Mouse (Mus musculus): Measurements from ENCODE around the gene Cmpk1. TPM values are rescaled to one million over a fixed set of nuclear protein-coding genes. Genes with fewer than 3 reads are reported as not detected.

Cmpk1 gene
- 160 and 185 TPM in 2 replicates for polyA plus RNA-seq (2015; fragmentation: Nextera tagmentation; extraction: Ambion mirVana)

- Histone ChIP-seq H3K36me3 (ENCODE audit: control insufficient read depth, insufficient read depth) (no peaks in the 10 kb centered on the region), H3K27ac (ENCODE audit: low read length) (peak within 1 kb of the TSS; percentile 100), H3K27me3 (replicated peaks; ENCODE audit: control insufficient read depth, insufficient read depth, low read length) (no peaks in the 10 kb centered on the region), H3K4me2 (ENCODE audit: low read length) (peak within 1 kb of the TSS; percentile 65), H3K9me3 (ENCODE audit: control insufficient read depth, low read length) (no peaks in the 10 kb centered on the region), H3K4me1 (replicated peaks; ENCODE audit: control insufficient read depth, insufficient read depth, low read length) (peaks cover 10% of the 10 kb centered on the region), H3K9ac (replicated peaks; ENCODE audit: low read depth, low read length) (peak within 1 kb of the TSS; percentile 99), H3K4me3 (replicated peaks; ENCODE audit: low read length) (peak within 1 kb of the TSS; percentile 80)
- 0% methylated on average over 83 of the region's 93 CpGs for WGBS
- peak; percentile 97 for ATAC-seq
Measured at GRCm38 (mm10) chr4:114986591-114987432, at the start of gene Cmpk1. Gene Cmpk1, minus strand, starts transcription at chr4:114987241.

DNA sequence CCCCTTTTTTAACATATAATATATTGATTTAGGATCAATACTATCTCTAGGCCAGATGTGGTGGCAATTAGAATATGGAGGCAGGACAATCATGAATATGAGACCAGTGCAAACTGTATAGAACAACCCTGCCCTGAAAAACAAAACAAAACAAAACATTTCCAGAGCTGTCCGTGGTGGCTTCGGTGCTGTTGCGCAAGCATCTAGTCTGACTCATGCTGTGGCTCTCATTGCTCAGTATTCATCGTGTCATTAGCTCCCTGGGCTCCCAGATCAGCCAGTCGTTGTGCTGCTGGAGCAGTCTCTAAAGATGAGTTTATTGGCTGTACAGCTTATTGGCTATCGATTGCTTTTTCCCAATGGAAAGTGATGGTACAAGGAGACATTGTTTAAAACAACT is 48.0 kb upstream of the Cmpk1 start:
- no peak overlapping the region for H3K27ac ChIP-seq (ENCODE audit: low read length)
- 74% methylated on average over 6 of the region's 6 CpGs for WGBS

DNA sequence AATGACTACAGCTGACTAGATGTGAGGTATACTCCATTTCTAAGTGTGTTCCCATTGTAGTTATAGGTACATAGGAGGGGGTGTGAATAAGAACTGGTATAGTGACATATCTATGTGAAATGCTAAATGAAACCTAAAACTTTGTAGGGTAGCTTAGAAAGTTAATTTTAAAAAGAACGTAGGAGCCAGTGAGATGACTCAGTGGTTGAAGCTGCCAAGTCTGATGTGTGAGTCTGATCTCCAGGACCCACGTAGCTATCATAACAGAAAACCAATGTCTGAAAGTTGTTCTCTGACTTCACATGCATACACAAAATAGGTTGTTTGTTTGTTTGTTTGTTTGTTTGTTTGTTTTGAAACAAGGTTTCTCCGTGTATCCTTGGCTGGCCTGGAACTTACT is 33.0 kb upstream of the Cmpk1 start:
- Histone ChIP-seq H3K9ac (replicated peaks; ENCODE audit: low read depth, low read length) (no peak overlapping the region), H3K4me3 (replicated peaks; ENCODE audit: low read length) (no peak overlapping the region), H3K36me3 (ENCODE audit: control insufficient read depth, insufficient read depth) (no peaks in the 10 kb centered on the region), H3K4me1 (replicated peaks; ENCODE audit: control insufficient read depth, insufficient read depth, low read length) (no peaks in the 10 kb centered on the region), H3K9me3 (ENCODE audit: control insufficient read depth, low read length) (no peaks in the 10 kb centered on the region), H3K27ac (ENCODE audit: low read length) (no peak overlapping the region), H3K27me3 (replicated peaks; ENCODE audit: control insufficient read depth, insufficient read depth, low read length) (no peaks in the 10 kb centered on the region), H3K4me2 (ENCODE audit: low read length) (no peak overlapping the region)
- no peak for ATAC-seq
- WGBS: 93% methylated on average over 3 of the region's 3 CpGs

More for the DNA sequence above, 48.0 kb upstream of the Cmpk1 start:
- Histone ChIP-seq H3K4me1 (replicated peaks; ENCODE audit: control insufficient read depth, insufficient read depth, low read length) (no peaks in the 10 kb centered on the region), H3K9me3 (ENCODE audit: control insufficient read depth, low read length) (no peaks in the 10 kb centered on the region), H3K27me3 (replicated peaks; ENCODE audit: control insufficient read depth, insufficient read depth, low read length) (no peaks in the 10 kb centered on the region), H3K9ac (replicated peaks; ENCODE audit: low read depth, low read length) (no peak overlapping the region), H3K4me2 (ENCODE audit: low read length) (no peak overlapping the region), H3K4me3 (replicated peaks; ENCODE audit: low read length) (no peak overlapping the region), H3K36me3 (ENCODE audit: control insufficient read depth, insufficient read depth) (no peaks in the 10 kb centered on the region; the same call in 1 of the 2 replicates)
- no peak for ATAC-seq

GRCm38 (mm10) chr4:115014276-115014675 is 27.2 kb upstream of the Cmpk1 start:
- no peaks in the 10 kb centered on the region for H3K9me3 ChIP-seq (ENCODE audit: control insufficient read depth, low read length)
- WGBS: 95% methylated on average over 3 of the region's 3 CpGs

DNA sequence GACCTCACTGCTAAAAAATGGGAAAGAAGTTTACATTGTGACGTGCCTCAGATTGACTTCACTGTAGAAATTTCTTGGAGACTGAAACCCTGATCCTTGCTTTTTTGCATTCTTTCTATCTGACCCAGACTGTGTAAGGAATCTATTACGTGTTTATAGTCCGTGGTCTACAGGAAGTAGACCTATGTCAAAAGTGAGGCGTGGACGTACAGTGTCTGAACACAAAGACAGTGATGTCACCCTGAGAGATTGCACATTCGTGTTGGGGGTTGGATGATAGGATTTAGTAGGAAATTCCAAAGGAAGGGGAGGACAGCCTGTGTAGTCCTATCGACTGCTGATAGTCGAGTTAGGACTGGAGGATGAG is 13.4 kb upstream of the Cmpk1 start:
- H3K4me3 ChIP-seq (replicated peaks; ENCODE audit: low read length): peak overlapping the region; percentile 58
- H3K27me3 ChIP-seq (replicated peaks; ENCODE audit: control insufficient read depth, insufficient read depth, low read length): no peaks in the 10 kb centered on the region
- no peak overlapping the region for H3K27ac ChIP-seq (ENCODE audit: low read length)
- no peaks in the 10 kb centered on the region for H3K9me3 ChIP-seq (ENCODE audit: control insufficient read depth, low read length)
- H3K4me2 ChIP-seq (ENCODE audit: low read length): peak overlapping the region; percentile 54
- under 1% methylated on average over 8 of the region's 8 CpGs for WGBS
- H3K9ac ChIP-seq (replicated peaks; ENCODE audit: low read depth, low read length): peak overlapping the region; percentile 37
- H3K36me3 ChIP-seq (ENCODE audit: control insufficient read depth, insufficient read depth): no peaks in the 10 kb centered on the region
- peak; percentile 3; the same call in 1 of the 2 replicates for ATAC-seq
- H3K4me1 ChIP-seq (replicated peaks; ENCODE audit: control insufficient read depth, insufficient read depth, low read length): peaks cover 13% of the 10 kb centered on the region

More at GRCm38 (mm10) chr4:115014276-115014675, 27.2 kb upstream of the Cmpk1 start:
- H3K4me1 ChIP-seq (replicated peaks; ENCODE audit: control insufficient read depth, insufficient read depth, low read length): no peaks in the 10 kb centered on the region
- no peaks in the 10 kb centered on the region for H3K36me3 ChIP-seq (ENCODE audit: control insufficient read depth, insufficient read depth)
- no peak overlapping the region for H3K4me3 ChIP-seq (replicated peaks; ENCODE audit: low read length)
- no peak for ATAC-seq
- H3K9ac ChIP-seq (replicated peaks; ENCODE audit: low read depth, low read length): no peak overlapping the region
- H3K27ac ChIP-seq (ENCODE audit: low read length): no peak overlapping the region
- H3K4me2 ChIP-seq (ENCODE audit: low read length): no peak overlapping the region
- no peaks in the 10 kb centered on the region for H3K27me3 ChIP-seq (replicated peaks; ENCODE audit: control insufficient read depth, insufficient read depth, low read length)

GRCm38 (mm10) chr4:114999773-115000428 is 12.9 kb upstream of the Cmpk1 start, which contains the start of gene Stil:
Gene Stil, plus strand, starts transcription at chr4:115000159.
- peak; percentile 100 for ATAC-seq
- Histone ChIP-seq H3K4me1 (replicated peaks; ENCODE audit: control insufficient read depth, insufficient read depth, low read length) (peaks cover 13% of the 10 kb centered on the region), H3K4me3 (replicated peaks; ENCODE audit: low read length) (peak within 1 kb of the TSS; percentile 58), H3K9me3 (ENCODE audit: control insufficient read depth, low read length) (no peaks in the 10 kb centered on the region), H3K27me3 (replicated peaks; ENCODE audit: control insufficient read depth, insufficient read depth, low read length) (no peaks in the 10 kb centered on the region), H3K36me3 (ENCODE audit: control insufficient read depth, insufficient read depth) (no peaks in the 10 kb centered on the region), H3K4me2 (ENCODE audit: low read length) (peak within 1 kb of the TSS; percentile 61), H3K27ac (ENCODE audit: low read length) (peak within 1 kb of the TSS; percentile 95), H3K9ac (replicated peaks; ENCODE audit: low read depth, low read length) (peak within 1 kb of the TSS; percentile 80)
- WGBS: under 1% methylated on average over 52 of the region's 52 CpGs

DNA sequence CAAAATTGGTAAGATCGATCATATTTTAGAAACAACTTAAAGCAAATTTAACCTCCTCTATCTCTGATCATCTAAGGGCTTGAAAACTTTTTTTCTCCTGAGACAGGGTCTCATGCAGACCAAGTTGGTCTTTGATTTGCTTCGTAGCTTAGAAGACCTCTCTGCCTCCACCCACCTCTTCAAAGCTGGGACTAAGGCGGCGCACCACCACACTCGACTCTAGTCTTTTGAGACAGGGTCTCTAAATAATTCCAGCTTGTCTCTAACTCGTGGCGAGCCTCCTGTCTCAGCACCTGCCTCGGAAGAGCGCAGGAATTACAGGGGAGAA is 12.4 kb upstream of the Cmpk1 start:
- peaks cover 13% of the 10 kb centered on the region for H3K4me1 ChIP-seq (replicated peaks; ENCODE audit: control insufficient read depth, insufficient read depth, low read length)
- H3K9ac ChIP-seq (replicated peaks; ENCODE audit: low read depth, low read length): peak overlapping the region; percentile 80
- peak overlapping the region; percentile 95 for H3K27ac ChIP-seq (ENCODE audit: low read length)
- peak overlapping the region; percentile 61 for H3K4me2 ChIP-seq (ENCODE audit: low read length)
- 8% methylated on average over 9 of the region's 9 CpGs for WGBS
- H3K36me3 ChIP-seq (ENCODE audit: control insufficient read depth, insufficient read depth): no peaks in the 10 kb centered on the region
- no peaks in the 10 kb centered on the region for H3K27me3 ChIP-seq (replicated peaks; ENCODE audit: control insufficient read depth, insufficient read depth, low read length)
- no peaks in the 10 kb centered on the region for H3K9me3 ChIP-seq (ENCODE audit: control insufficient read depth, low read length)
- no peak; the same call in 1 of the 2 replicates for ATAC-seq
- peak overlapping the region; percentile 58 for H3K4me3 ChIP-seq (replicated peaks; ENCODE audit: low read length)

GRCm38 (mm10) chr4:114997051-114997450 is 10.0 kb upstream of the Cmpk1 start:
- no peak overlapping the region for H3K4me2 ChIP-seq (ENCODE audit: low read length)
- H3K27ac ChIP-seq (ENCODE audit: low read length): no peak overlapping the region
- no peak overlapping the region for H3K4me3 ChIP-seq (replicated peaks; ENCODE audit: low read length)
- 47% methylated on average over 3 of the region's 3 CpGs for WGBS
- H3K36me3 ChIP-seq (ENCODE audit: control insufficient read depth, insufficient read depth): no peaks in the 10 kb centered on the region
- H3K9ac ChIP-seq (replicated peaks; ENCODE audit: low read depth, low read length): no peak overlapping the region
- H3K4me1 ChIP-seq (replicated peaks; ENCODE audit: control insufficient read depth, insufficient read depth, low read length): peaks cover 13% of the 10 kb centered on the region
- no peaks in the 10 kb centered on the region for H3K27me3 ChIP-seq (replicated peaks; ENCODE audit: control insufficient read depth, insufficient read depth, low read length)
- no peaks in the 10 kb centered on the region for H3K9me3 ChIP-seq (ENCODE audit: control insufficient read depth, low read length)
- no peak for ATAC-seq

DNA sequence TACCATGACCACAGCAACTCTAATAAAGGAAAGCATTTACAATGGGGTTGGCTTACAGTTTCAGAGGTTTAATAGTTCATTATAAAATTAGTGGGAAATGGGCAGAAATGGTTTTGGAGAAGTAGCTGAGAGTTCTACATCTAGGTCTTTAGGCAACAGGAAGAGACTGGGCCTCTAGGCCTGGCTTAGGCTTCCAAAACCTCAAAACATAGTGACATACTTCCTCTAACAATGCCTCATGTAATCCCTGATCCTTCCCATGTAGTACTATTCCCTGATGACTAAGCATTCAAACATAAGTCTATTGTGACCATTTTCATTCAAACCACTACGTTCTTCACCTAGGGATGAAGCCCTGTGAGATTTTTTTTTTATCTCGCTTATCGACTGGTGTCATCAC is 7.2 kb upstream of the Cmpk1 start:
- WGBS: 84% methylated on average over 3 of the region's 3 CpGs
- no peak overlapping the region for H3K4me2 ChIP-seq (ENCODE audit: low read length)
- H3K27ac ChIP-seq (ENCODE audit: low read length): no peak overlapping the region
- 0 out of 2 replicates have a peak, but pooled peaks cover 2% of the 10 kb centered on the region for H3K4me1 ChIP-seq (replicated peaks; ENCODE audit: control insufficient read depth, insufficient read depth, low read length)
- H3K9ac ChIP-seq (replicated peaks; ENCODE audit: low read depth, low read length): no peak overlapping the region
- H3K27me3 ChIP-seq (replicated peaks; ENCODE audit: control insufficient read depth, insufficient read depth, low read length): no peaks in the 10 kb centered on the region
- ATAC-seq: no peak
- no peaks in the 10 kb centered on the region for H3K36me3 ChIP-seq (ENCODE audit: control insufficient read depth, insufficient read depth)
- no peaks in the 10 kb centered on the region for H3K9me3 ChIP-seq (ENCODE audit: control insufficient read depth, low read length)
- no peak overlapping the region for H3K4me3 ChIP-seq (replicated peaks; ENCODE audit: low read length)

All from forebrain, embryonic 16.5 days (tissue).